Mouse (Mus musculus): Measurements from ENCODE around the gene Creb5. TPM values are rescaled to one million over a fixed set of nuclear protein-coding genes. Genes with fewer than 3 reads are reported as not detected.

Gene Creb5
- polyA plus RNA-seq, 1 experiment from 2014 or later = 4.3 TPM

GRCm38 (mm10) chr6:53513380-53513779, 226.3 kb downstream of the Creb5 start:
- no peak overlapping the region for H3K27ac ChIP-seq
- H3K9me3 ChIP-seq = no peaks in the 10 kb centered on the region
- H3K4me3 ChIP-seq = no peak overlapping the region
- 91% methylated on average over 2 of the region's 2 CpGs for WGBS
- no peak for DNase-seq (ENCODE audit: low spot score)
- no peaks in the 10 kb centered on the region for H3K27me3 ChIP-seq (ENCODE audit: insufficient read depth, poor library complexity, severe bottlenecking)
- no peaks in the 10 kb centered on the region for H3K36me3 ChIP-seq
- peaks cover 5% of the 10 kb centered on the region; the same call in 1 of the 2 replicates for H3K4me1 ChIP-seq (replicated peaks)

DNA sequence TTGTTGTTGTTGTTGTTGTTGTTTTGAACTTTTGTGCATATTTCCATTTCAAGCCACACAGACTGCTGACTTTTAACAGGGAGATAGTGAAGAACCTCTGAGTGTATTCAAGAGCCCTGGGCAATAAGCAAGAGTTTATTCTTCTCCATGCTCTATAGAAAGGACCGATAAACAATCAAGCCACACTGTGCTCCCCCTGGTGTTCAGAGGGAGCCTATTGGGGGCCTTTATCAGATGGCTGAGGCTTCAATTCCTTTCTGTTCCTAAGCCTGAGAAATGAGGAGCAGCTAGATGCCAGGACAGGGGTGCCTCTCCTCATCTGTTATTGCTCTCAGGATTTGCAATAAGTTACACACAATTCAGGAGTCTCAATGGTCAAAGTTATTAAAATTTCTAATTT, 227.8 kb downstream of the Creb5 start:
- Histone ChIP-seq H3K27ac (no peak overlapping the region), H3K4me3 (no peak overlapping the region), H3K27me3 (ENCODE audit: insufficient read depth, poor library complexity, severe bottlenecking) (no peaks in the 10 kb centered on the region), H3K4me1 (replicated peaks) (peaks cover 5% of the 10 kb centered on the region; the same call in 1 of the 2 replicates), H3K36me3 (no peaks in the 10 kb centered on the region), H3K9me3 (no peaks in the 10 kb centered on the region)
- DNase-seq (ENCODE audit: low spot score) = no peak
- WGBS = 57% methylated on average over 1 of the region's 1 CpGs

DNA sequence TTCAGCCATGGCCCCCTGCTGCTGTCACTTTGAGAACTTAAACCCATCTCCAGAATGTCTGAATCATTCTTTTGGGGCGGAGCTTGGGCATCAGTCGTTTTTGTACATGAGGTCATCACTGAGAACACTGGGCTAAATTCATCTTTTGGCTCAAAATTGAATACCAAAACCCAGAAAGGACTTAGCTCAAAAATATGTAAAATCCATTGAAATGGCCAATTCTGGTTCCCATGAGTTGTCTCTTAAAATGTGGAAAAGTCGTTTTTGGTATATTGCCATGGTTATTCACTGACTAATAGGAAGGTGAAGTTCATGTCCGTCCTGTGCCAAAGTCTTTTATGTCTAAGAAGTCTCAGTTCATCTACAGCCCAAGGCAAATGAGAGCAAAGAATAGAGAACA, 228.5 kb downstream of the Creb5 start:
- Histone ChIP-seq H3K27me3 (ENCODE audit: insufficient read depth, poor library complexity, severe bottlenecking) (no peaks in the 10 kb centered on the region), H3K4me1 (replicated peaks) (peaks cover 5% of the 10 kb centered on the region; the same call in 1 of the 2 replicates), H3K4me3 (no peak overlapping the region), H3K27ac (no peak overlapping the region), H3K36me3 (no peaks in the 10 kb centered on the region), H3K9me3 (no peaks in the 10 kb centered on the region)
- no peak for DNase-seq (ENCODE audit: low spot score)
- 85% methylated on average over 4 of the region's 4 CpGs for WGBS

- Histone ChIP-seq H3K4me3 (no peak overlapping the region), H3K27me3 (ENCODE audit: insufficient read depth, poor library complexity, severe bottlenecking) (no peaks in the 10 kb centered on the region), H3K27ac (no peak overlapping the region), H3K9me3 (no peaks in the 10 kb centered on the region), H3K36me3 (no peaks in the 10 kb centered on the region), H3K4me1 (replicated peaks) (peaks cover 5% of the 10 kb centered on the region; the same call in 1 of the 2 replicates)
- DNase-seq (ENCODE audit: low spot score) = no peak
- 44% methylated on average over 5 of the region's 5 CpGs for WGBS
Observed at GRCm38 (mm10) chr6:53517371-53517945, 230.4 kb downstream of the Creb5 start.

- WGBS = 88% methylated on average over 13 of the region's 13 CpGs
- H3K4me3 ChIP-seq = no peak overlapping the region
- H3K9me3 ChIP-seq = no peaks in the 10 kb centered on the region
- H3K27ac ChIP-seq = no peak overlapping the region
- no peaks in the 10 kb centered on the region for H3K27me3 ChIP-seq (ENCODE audit: insufficient read depth, poor library complexity, severe bottlenecking)
- no peak for DNase-seq (ENCODE audit: low spot score)
- H3K4me1 ChIP-seq (replicated peaks) = no peaks in the 10 kb centered on the region
- H3K36me3 ChIP-seq = no peaks in the 10 kb centered on the region
Observed at GRCm38 (mm10) chr6:53523743-53524497, 236.8 kb downstream of the Creb5 start.

- Histone ChIP-seq H3K27me3 (ENCODE audit: insufficient read depth, poor library complexity, severe bottlenecking) (no peaks in the 10 kb centered on the region), H3K4me3 (no peak overlapping the region), H3K36me3 (no peaks in the 10 kb centered on the region), H3K4me1 (replicated peaks) (no peaks in the 10 kb centered on the region), H3K27ac (no peak overlapping the region), H3K9me3 (no peaks in the 10 kb centered on the region)
- DNase-seq (ENCODE audit: low spot score) = no peak
- 85% methylated on average over 1 of the region's 1 CpGs for WGBS
Observed at GRCm38 (mm10) chr6:53526460-53526859, 239.4 kb downstream of the Creb5 start.

DNA sequence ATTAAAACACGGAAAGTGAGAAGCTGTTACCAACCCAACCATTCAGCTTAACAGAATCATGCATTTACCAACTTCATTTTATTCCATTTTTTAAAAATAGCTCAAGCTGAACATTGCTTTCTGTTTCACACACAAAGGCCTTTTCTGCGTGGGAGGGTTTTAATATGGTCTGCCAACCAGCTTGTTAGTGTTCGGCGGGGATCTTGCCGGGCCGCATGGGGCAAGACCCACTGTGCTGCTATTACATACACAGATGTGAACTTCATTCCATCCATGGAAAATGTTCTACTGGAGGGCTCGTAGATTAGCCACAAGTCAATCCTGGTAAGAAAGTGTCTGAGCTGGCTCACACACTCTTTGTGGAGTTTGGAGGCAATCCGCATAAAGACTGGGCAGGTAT, 243.7 kb downstream of the Creb5 start:
- no peak overlapping the region for H3K4me3 ChIP-seq
- no peaks in the 10 kb centered on the region for H3K9me3 ChIP-seq
- WGBS = 91% methylated on average over 8 of the region's 8 CpGs
- H3K27me3 ChIP-seq (ENCODE audit: insufficient read depth, poor library complexity, severe bottlenecking) = no peaks in the 10 kb centered on the region
- no peak for DNase-seq (ENCODE audit: low spot score)
- no peak overlapping the region for H3K27ac ChIP-seq
- no peaks in the 10 kb centered on the region for H3K4me1 ChIP-seq (replicated peaks)
- H3K36me3 ChIP-seq = no peaks in the 10 kb centered on the region

GRCm38 (mm10) chr6:53531461-53531860, 244.4 kb downstream of the Creb5 start:
- no peaks in the 10 kb centered on the region for H3K27me3 ChIP-seq (ENCODE audit: insufficient read depth, poor library complexity, severe bottlenecking)
- no peak overlapping the region for H3K4me3 ChIP-seq
- H3K27ac ChIP-seq = no peak overlapping the region
- H3K9me3 ChIP-seq = no peaks in the 10 kb centered on the region
- H3K4me1 ChIP-seq (replicated peaks) = no peaks in the 10 kb centered on the region
- no peak for DNase-seq (ENCODE audit: low spot score)
- 83% methylated on average over 4 of the region's 4 CpGs for WGBS
- H3K36me3 ChIP-seq = no peaks in the 10 kb centered on the region

DNA sequence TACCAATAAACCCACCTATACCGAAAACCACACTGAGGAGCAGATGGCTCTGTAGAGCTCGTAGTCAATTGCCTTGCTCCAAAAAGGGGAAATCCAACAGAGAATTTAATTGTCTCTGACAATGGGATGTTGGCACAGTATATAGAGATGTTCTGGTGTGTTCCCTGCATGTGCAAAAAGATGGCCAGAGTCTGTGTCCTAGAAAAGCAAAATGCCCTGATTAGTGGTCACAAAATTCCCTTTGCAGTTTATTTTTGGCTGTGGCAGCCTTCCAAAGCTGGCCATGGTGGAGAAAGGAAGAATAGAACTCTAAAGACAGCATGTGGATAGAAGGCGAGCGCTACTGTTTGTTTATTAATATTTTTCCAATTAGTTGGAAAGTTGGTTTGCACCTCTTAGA, 250.5 kb downstream of the Creb5 start:
- Histone ChIP-seq H3K4me3 (no peak overlapping the region), H3K4me1 (replicated peaks) (no peaks in the 10 kb centered on the region), H3K27ac (no peak overlapping the region), H3K9me3 (no peaks in the 10 kb centered on the region), H3K27me3 (ENCODE audit: insufficient read depth, poor library complexity, severe bottlenecking) (no peaks in the 10 kb centered on the region), H3K36me3 (no peaks in the 10 kb centered on the region)
- DNase-seq (ENCODE audit: low spot score) = no peak
- WGBS = 94% methylated on average over 4 of the region's 4 CpGs

- Histone ChIP-seq H3K4me1 (replicated peaks) (peaks cover 15% of the 10 kb centered on the region), H3K9me3 (0 out of 2 replicates have a peak, but pooled peaks cover 4% of the 10 kb centered on the region), H3K36me3 (no peaks in the 10 kb centered on the region), H3K27me3 (ENCODE audit: insufficient read depth, poor library complexity, severe bottlenecking) (no peaks in the 10 kb centered on the region), H3K4me3 (no peak overlapping the region), H3K27ac (no peak overlapping the region)
- 86% methylated on average over 5 of the region's 5 CpGs for WGBS
- DNase-seq (ENCODE audit: low spot score) = no peak
Observed at GRCm38 (mm10) chr6:53541798-53542197, 254.7 kb downstream of the Creb5 start.

DNA sequence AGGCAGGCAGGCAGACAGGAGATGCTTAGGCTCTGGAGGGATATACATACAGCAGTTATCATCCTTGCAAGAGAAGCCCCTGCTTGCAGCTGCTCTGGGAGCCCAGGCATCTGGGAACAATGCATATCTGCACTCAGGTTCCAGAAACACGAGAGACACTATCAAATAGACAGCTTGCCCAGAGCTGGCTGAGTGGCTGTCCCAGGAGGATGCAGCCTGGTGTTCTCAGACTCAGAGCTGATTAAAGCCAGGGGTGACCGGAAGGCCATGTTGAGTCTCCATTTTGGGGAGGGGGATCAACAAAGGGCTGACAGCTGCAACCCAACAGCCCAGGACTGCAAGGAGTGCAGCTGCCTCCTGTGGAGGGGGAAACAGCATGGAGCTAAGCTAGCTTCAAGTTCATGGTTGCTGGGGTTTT, 258.4 kb downstream of the Creb5 start:
- WGBS = 20% methylated on average over 2 of the region's 2 CpGs
- peak; percentile 63 for DNase-seq (ENCODE audit: low spot score)

GRCm38 (mm10) chr6:53545989-53546388, 258.9 kb downstream of the Creb5 start:
- Histone ChIP-seq H3K4me3 (no peak overlapping the region), H3K9me3 (0 out of 2 replicates have a peak, but pooled peaks cover 4% of the 10 kb centered on the region), H3K27ac (peak overlapping the region; percentile 66), H3K27me3 (ENCODE audit: insufficient read depth, poor library complexity, severe bottlenecking) (peaks cover 35% of the 10 kb centered on the region), H3K4me1 (replicated peaks) (peaks cover 32% of the 10 kb centered on the region), H3K36me3 (no peaks in the 10 kb centered on the region)
- no peak for DNase-seq (ENCODE audit: low spot score)
- 31% methylated on average over 5 of the region's 5 CpGs for WGBS

More for the DNA sequence above, 258.4 kb downstream of the Creb5 start:
- Histone ChIP-seq H3K4me1 (replicated peaks) (peaks cover 31% of the 10 kb centered on the region), H3K9me3 (0 out of 2 replicates have a peak, but pooled peaks cover 4% of the 10 kb centered on the region), H3K27me3 (ENCODE audit: insufficient read depth, poor library complexity, severe bottlenecking) (peaks cover 31% of the 10 kb centered on the region), H3K27ac (peak overlapping the region; percentile 66), H3K36me3 (no peaks in the 10 kb centered on the region), H3K4me3 (no peak overlapping the region)

DNA sequence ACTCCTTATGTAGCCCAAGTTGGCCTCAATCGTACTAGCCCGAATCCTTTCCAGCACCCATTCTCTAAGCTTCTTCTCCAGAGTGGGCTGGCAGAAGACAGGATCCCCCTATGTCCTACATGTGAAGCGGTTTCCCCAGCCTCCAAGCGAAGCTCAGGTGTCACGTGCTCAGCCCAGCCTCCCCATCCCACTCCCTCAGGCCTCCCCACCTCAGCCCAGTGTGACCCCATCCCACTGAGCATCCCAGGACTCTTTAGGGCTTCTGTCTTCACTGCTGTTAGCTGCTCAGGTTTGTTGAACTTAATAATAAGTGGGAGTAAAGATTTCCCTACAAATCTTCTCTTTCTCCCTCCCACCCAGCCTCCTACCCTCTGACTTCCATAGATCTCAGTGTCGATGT, 261.2 kb downstream of the Creb5 start:
- H3K4me1 ChIP-seq (replicated peaks) = peaks cover 32% of the 10 kb centered on the region
- H3K9me3 ChIP-seq = 0 out of 2 replicates have a peak, but pooled peaks cover 4% of the 10 kb centered on the region
- no peaks in the 10 kb centered on the region for H3K36me3 ChIP-seq
- no peak for DNase-seq (ENCODE audit: low spot score)
- no peak overlapping the region for H3K4me3 ChIP-seq
- H3K27me3 ChIP-seq (ENCODE audit: insufficient read depth, poor library complexity, severe bottlenecking) = peaks cover 42% of the 10 kb centered on the region
- no peak overlapping the region for H3K27ac ChIP-seq
- WGBS = 70% methylated on average over 6 of the region's 6 CpGs

Data from hindbrain, embryonic 10.5 days (tissue).